Mouse (Mus musculus) intestine, postnatal 0 days (tissue): ENCODE measurements around the gene Mrpl36. TPM values are rescaled to one million over a fixed set of nuclear protein-coding genes. Genes with fewer than 3 reads are reported as not detected.

ENCODE experiments used
- ATAC-seq: fragments of 200-750 bp; cut with Nextera tagmentation; 2 replicates; pipeline ENCODE4 v1.8.0; 2017; ENCODE audit warnings: mild to moderate bottlenecking, moderate TSS enrichment, moderate library complexity
- H3K27ac ChIP-seq: fragments of 300-500 bp; sonication (generic); 2 replicates; pipeline ENCODE4 v1.5.1; 2014; ENCODE audit warnings: mild to moderate bottlenecking, low read depth, low read length, moderate library complexity
- H3K27me3 ChIP-seq: fragments of 300-500 bp; sonication (generic); replicated peaks from 2 replicates; pipeline ENCODE4 v1.6.1; 2014; ENCODE audit warnings: low read length, mixed read lengths; ENCODE audit not compliant: control insufficient read depth, insufficient read depth
- H3K36me3 ChIP-seq: fragments of 300-500 bp; sonication (generic); 2 replicates; pipeline ENCODE4 v1.6.1; 2014; ENCODE audit warnings: mild to moderate bottlenecking, moderate library complexity; ENCODE audit not compliant: control insufficient read depth, insufficient read depth
- H3K4me1 ChIP-seq: fragments of 300-500 bp; sonication (generic); replicated peaks from 2 replicates; pipeline ENCODE4 v1.6.1; 2014; ENCODE audit warnings: antibody characterized with exemption, low read length, mixed read lengths; ENCODE audit not compliant: control insufficient read depth, insufficient read depth
- H3K4me2 ChIP-seq: fragments of 300-500 bp; sonication (generic); replicated peaks from 2 replicates; pipeline ENCODE4 v1.6.1; 2014; ENCODE audit warnings: low read depth, mild to moderate bottlenecking, moderate library complexity
- H3K4me3 ChIP-seq: fragments of 300-500 bp; sonication (generic); 2 replicates; pipeline ENCODE4 v1.5.1; 2014; ENCODE audit warnings: low read depth, low read length
- H3K9ac ChIP-seq: fragments of 300-500 bp; sonication (generic); 2 replicates; pipeline ENCODE4 v1.6.1; 2014; ENCODE audit warnings: mild to moderate bottlenecking, low read depth, low read length
- H3K9me3 ChIP-seq: fragments of 300-500 bp; sonication (generic); 2 replicates; pipeline ENCODE4 v1.6.1; 2016; ENCODE audit warnings: mixed run types; ENCODE audit not compliant: control insufficient read depth
- CTCF ChIP-seq: sonication (generic); IDR thresholded peaks from 2 replicates; pipeline ENCODE4 v1.5.1; 2016; ENCODE audit warnings: low read depth, mild to moderate bottlenecking, control low read depth, antibody characterized with exemption, moderate library complexity
- WGBS: fragments of 180-500 bp; shearing (Covaris S2); extraction: QIAGEN DNeasy Blood & Tissue Kit; methylation state at CpG from one replicate; pipeline ENCODE4 v1.1.7; 2014; 5-methylcytosine and 5-hydroxymethylcytosine counted together
- polyA plus RNA-seq: library from polyadenylated mRNA; unstranded; fragments of >200 nt; fragmentation: Nextera tagmentation; extraction: Ambion mirVana; gene quantifications from 2 replicates; pipeline ENCODE4 v1.2.1, GENCODE M21; 2015

The Mrpl36 gene
- polyA plus RNA-seq, 1 experiment from 2014 or later = 117 TPM

DNA sequence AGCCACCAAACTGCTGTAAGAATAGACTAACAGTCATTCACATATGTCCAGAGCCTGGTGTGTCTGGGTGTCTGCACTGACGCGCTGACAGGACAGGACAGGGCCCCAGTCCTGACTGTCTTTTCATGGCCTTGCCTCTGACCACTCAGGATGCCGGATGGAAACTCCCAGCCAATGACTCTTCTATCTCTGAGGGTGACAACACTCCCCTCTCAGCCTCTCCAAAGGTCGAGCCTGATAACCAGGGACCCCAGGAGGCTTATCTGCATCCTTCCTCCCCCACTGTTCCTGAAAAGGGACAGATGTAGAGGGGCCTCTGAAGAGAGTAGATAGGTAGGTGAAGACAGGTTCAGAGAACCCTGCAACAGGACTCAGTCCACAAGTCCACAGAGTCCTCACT, 29.6 kb upstream of the Mrpl36 start:
- Histone ChIP-seq H3K4me1 (no peaks in the 10 kb centered on the region), H3K27ac (no peak overlapping the region), H3K27me3 (no peaks in the 10 kb centered on the region), H3K9ac (no peak overlapping the region), H3K4me3 (no peak overlapping the region), H3K36me3 (no peaks in the 10 kb centered on the region), H3K9me3 (no peaks in the 10 kb centered on the region), H3K4me2 (no peak overlapping the region)
- peak; percentile 26; the same call in 1 of the 2 replicates for ATAC-seq
- 69% methylated on average over 4 of the region's 4 CpGs for WGBS
- TF ChIP-seq CTCF = no peak

GRCm38 (mm10) chr13:73299322-73299721, 29.0 kb upstream of the Mrpl36 start:
- no peaks in the 10 kb centered on the region for H3K9me3 ChIP-seq
- TF ChIP-seq CTCF = 0 out of 2 replicates have a peak, but pooled peaks have one; percentile 18
- 89% methylated on average over 5 of the region's 5 CpGs for WGBS
- no peak for ATAC-seq
- H3K27ac ChIP-seq = no peak overlapping the region
- H3K9ac ChIP-seq = no peak overlapping the region
- no peaks in the 10 kb centered on the region for H3K36me3 ChIP-seq
- H3K27me3 ChIP-seq = no peaks in the 10 kb centered on the region
- no peak overlapping the region for H3K4me3 ChIP-seq
- H3K4me1 ChIP-seq = no peaks in the 10 kb centered on the region
- H3K4me2 ChIP-seq = no peak overlapping the region

GRCm38 (mm10) chr13:73304729-73305128, 23.6 kb upstream of the Mrpl36 start:
- no peak for TF ChIP-seq CTCF

GRCm38 (mm10) chr13:73305398-73306084, 22.8 kb upstream of the Mrpl36 start:
- no peak overlapping the region for H3K4me3 ChIP-seq
- no peaks in the 10 kb centered on the region for H3K27me3 ChIP-seq
- TF ChIP-seq CTCF = no peak
- no peak overlapping the region for H3K9ac ChIP-seq
- H3K4me1 ChIP-seq = 0 out of 2 replicates have a peak, but pooled peaks cover 5% of the 10 kb centered on the region
- no peaks in the 10 kb centered on the region for H3K36me3 ChIP-seq
- H3K4me2 ChIP-seq = peak overlapping the region; percentile 50
- H3K9me3 ChIP-seq = no peaks in the 10 kb centered on the region
- peak; percentile 83 for ATAC-seq
- peak overlapping the region; percentile 41; the same call in 1 of the 2 replicates for H3K27ac ChIP-seq
- 41% methylated on average over 8 of the region's 8 CpGs for WGBS

More at GRCm38 (mm10) chr13:73304729-73305128, 23.6 kb upstream of the Mrpl36 start:
- no peaks in the 10 kb centered on the region for H3K36me3 ChIP-seq
- ATAC-seq = no peak
- no peaks in the 10 kb centered on the region for H3K9me3 ChIP-seq
- H3K27ac ChIP-seq = no peak overlapping the region
- 0 out of 2 replicates have a peak, but pooled peaks cover 5% of the 10 kb centered on the region for H3K4me1 ChIP-seq
- H3K9ac ChIP-seq = no peak overlapping the region
- no peak overlapping the region for H3K4me2 ChIP-seq
- WGBS = 36% methylated on average over 6 of the region's 6 CpGs
- no peak overlapping the region for H3K4me3 ChIP-seq
- H3K27me3 ChIP-seq = no peaks in the 10 kb centered on the region

DNA sequence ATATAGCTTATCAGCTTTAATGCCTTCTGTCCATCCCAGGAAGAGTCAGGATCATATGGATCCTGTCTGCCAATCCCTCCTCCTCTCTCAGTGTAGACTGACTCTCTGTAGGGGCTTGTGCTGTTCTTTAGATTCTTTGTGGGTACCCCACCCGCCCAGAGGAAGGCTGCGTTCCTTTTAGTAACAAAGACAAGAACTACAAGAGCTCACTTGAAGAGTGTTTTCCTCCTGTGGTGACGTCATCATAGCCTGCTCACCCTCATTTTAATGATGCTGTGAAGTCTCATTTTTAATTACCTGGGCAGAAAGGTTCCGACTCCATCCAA, 22.3 kb upstream of the Mrpl36 start:
- Histone ChIP-seq H3K27me3 (no peaks in the 10 kb centered on the region), H3K27ac (no peak overlapping the region), H3K4me3 (no peak overlapping the region), H3K4me2 (no peak overlapping the region; the same call in 1 of the 2 replicates), H3K9ac (no peak overlapping the region), H3K36me3 (no peaks in the 10 kb centered on the region), H3K4me1 (0 out of 2 replicates have a peak, but pooled peaks cover 5% of the 10 kb centered on the region), H3K9me3 (no peaks in the 10 kb centered on the region)
- 60% methylated on average over 4 of the region's 4 CpGs for WGBS
- ATAC-seq = no peak
- TF ChIP-seq CTCF = no peak

- Histone ChIP-seq H3K4me3 (no peak overlapping the region), H3K36me3 (no peaks in the 10 kb centered on the region), H3K27me3 (no peaks in the 10 kb centered on the region), H3K9me3 (no peaks in the 10 kb centered on the region), H3K4me1 (0 out of 2 replicates have a peak, but pooled peaks cover 5% of the 10 kb centered on the region), H3K27ac (no peak overlapping the region), H3K9ac (no peak overlapping the region), H3K4me2 (no peak overlapping the region)
- TF ChIP-seq CTCF = no peak
- ATAC-seq = no peak
- 82% methylated on average over 4 of the region's 4 CpGs for WGBS
Observed at GRCm38 (mm10) chr13:73306430-73306829, 21.9 kb upstream of the Mrpl36 start.
